Mouse (Mus musculus): ENCODE results near the gene Tango6.

The Tango6 gene

DNA sequence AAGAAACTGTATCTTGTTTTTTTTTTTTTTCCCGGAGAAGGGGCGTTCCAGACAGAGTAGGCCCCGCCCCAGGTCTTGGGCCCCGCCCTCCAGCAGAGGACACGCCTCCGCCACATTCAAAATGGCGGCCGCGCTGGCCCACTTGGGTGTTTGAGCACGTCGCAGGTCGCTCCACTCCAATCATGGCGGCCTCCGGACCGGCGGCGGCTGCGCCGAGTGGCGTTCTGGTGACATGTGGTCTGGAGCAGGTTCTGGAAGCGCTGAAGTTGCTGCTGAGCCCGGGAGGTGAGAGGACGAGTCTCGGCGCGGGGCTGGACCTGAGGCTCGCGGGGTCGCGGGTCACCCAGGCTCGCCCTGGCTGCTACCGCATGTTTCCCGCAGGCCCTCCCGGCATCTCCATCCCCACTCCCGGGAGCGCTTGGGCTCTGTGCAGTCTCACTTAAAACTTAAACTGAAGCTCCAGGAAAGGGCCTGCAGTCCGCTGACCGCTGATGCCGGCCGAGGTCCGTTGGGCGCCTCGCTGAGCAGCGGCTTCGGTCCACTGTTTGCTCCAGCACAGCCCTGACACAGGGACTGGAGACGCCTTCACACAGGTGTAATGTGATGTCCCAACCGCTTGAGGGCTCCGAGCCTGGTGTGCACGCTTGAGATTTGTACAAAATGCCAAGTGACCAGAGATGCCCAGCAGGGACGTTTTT lies at the start of gene Tango6:
TSS of gene Tango6 (plus strand) at position 98 of the 698 bp plus-strand sequence.
- peak; percentile 82 to 92 for DNase-seq (ENCODE audit: low spot score in 2 of 2)

DNA sequence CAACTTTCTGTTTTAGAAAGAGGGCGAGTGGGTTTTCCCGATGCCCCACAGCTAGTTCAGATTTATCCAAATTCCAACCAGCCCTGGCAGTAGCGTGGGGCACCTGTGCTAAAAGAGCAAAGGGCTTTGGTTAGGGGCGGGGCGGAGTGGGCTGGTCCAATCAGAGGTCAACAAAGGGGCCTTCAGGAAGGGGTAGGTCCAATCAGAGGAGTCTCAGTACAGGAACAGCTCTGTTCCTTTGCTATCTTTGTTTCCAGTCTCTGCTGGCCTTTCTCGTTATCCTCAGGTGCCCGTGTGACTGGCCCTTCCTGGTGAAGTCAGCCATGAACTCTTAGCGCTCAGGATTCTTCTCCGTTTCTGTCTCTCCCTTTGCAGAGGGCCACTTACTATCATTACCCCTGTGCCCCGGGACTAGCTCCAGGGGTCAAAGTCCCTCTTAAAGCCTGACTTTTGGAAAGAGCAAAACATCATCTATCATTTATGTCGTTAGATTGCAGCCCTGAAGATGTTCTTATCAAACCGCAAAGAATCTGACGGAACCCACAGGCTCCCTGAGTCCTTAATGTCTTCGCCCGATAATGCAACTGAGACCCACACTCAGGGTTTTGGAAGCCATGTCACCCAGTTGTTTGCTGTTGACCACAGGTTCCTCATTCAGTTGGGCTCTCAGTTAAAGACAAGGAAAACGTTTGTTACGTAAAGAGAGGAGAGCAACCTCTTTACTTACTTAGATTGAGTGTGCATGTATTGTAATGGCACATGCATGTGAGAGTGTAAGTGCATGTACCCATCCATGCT lies 49.3 kb upstream of the Tango6 start:
- peak; percentile 28 for DNase-seq (ENCODE audit: low spot score in 2 of 2)

DNA sequence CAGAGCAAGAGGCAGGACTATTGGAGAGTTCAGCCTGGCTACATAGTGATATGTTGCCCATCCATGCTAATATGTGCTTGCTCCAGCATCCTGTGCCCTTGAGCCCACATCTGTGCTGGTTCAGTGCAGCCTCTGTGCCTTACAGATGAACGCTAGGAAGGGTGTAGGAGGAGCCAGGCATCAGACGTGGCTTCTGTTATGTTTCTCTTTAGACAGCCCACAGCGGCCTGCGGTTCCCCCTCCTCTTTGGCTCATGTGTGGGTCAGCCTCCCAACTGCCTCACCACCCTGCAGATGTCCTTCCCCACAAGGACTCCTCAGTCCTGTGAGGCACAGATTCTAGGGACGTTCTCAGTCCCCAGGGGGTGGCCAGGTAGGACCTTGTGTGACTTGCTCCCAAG lies 47.6 kb upstream of the Tango6 start:
- no peak for DNase-seq (ENCODE audit: low spot score in 2 of 2)

DNA sequence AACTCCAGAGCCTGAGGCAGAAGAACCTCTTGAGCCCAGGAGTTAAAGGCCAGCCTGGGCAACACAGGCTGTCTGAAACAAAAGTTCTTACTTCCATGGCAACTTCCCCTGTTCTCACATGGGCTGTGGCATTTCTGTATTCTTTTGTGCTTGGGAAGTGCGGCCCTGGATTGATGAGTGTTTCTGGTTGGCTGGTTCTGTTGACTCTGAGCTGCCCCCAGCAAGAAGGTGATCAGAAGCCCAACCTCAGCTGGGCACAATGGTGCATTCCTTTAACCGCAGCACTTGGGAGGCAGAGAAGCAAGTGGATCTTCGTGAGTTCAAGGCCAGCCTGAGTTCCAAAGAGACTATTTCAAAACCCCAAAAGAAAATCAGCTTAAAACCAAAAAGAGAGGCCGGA lies 45.4 kb upstream of the Tango6 start:
- DNase-seq (ENCODE audit: low spot score in 2 of 2) = no peak

DNA sequence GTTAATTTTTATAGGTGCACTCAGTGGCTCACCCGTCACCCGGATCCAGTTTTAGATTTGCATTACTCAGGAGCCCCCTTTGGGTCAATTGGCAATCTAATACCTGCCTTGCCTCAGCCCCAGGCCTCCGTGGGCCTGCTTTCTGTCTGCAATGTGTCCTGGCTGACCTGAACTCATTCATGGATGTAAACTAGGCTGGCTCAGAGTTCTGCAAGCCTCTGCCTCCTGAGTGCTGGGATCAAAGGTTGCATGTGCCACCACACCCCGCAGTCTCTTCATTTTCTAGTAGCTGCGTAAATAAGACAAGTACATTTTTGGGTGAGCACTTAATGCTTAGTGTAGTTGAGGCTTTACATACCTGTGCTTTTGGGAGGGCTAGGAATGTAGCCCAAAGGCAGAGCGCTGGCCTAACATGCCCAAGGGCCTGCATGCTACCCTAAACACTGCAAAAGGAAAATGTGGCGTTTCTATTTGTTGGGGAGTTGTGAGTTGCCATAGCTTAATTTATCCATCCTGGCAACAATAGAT lies 44.0 kb upstream of the Tango6 start:
- DNase-seq (ENCODE audit: low spot score in 2 of 2) = no peak

DNA sequence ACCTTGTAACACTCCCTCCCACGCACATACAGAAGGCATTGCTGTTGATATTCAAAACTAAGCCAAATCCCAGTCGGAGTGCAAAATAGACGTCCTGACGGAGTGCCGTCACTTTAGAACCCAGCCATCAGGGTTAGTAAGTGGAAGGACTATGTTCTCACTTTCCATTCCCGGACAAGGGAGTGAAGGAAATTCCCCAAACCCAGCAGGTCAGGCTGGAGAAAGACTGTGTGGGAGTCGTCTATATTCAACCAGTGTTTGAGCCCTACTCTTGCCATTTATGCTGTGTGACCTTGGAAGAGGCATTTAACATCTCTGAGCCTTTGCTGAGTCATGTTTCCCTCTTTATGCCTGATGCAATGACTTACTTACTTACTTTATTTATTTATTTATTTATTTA lies 42.7 kb upstream of the Tango6 start:
- DNase-seq (ENCODE audit: low spot score in 2 of 2) = no peak

DNA sequence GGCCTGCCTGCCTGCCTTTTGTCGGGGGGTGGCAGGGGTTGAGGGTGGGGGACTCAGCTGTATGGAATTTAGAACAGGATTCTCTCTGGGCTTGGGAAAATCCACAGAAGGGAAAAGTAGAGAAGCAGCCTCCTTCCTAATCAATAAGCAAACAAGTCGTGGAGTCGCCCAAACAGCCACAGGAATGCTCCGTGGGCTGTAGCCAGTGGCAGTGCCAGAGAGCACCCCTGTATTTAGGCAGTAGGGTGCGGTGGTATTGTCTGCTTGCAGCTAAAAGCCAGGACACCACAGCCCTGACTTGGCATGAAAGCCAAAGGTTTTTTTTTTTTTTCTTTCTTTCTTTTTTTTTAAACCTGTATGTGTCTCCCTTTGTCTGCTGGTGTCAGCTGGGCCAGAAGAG lies 41.9 kb upstream of the Tango6 start:
- no peak for DNase-seq (ENCODE audit: low spot score in 2 of 2)

DNA sequence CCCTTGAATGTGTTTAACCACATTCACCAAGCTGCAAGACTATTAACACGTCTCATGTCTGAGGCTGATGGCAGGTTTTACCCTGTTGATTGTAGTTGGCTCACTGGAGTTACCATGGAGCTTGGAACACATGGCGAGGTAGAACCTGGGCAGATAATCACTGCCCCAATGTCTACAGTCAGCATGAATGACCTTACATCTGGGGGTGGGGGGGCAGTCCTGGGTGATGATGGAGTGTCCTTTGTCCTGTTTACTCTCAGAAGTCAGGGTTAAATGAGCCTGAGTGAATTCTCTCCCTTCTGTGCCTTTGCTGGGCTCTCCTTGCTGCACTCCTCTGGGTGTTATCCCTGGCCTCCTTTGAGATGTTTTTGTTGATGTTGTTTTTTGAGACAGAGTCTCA lies 40.7 kb upstream of the Tango6 start:
- no peak for DNase-seq (ENCODE audit: low spot score in 2 of 2)

DNA sequence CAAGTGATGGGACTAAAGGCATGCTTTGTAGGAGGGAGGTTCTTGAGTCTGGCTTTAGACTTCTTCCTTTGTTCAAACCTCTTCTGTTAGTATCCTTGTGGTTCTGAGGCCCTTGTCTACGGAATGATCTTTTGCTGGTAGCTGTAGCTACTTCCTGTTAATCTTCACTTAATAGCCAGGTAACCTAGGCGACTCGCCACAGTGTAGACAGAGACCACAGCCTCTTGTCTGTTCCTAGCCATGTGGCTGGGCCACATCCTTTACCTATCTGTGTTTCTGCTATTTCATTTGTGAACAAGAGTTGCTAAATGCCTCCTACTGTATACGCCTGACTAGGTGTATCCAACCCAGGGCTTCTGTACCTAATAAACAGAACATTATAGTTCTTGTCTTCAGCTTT lies 39.8 kb upstream of the Tango6 start:
- DNase-seq (ENCODE audit: low spot score in 2 of 2) = no peak

DNA sequence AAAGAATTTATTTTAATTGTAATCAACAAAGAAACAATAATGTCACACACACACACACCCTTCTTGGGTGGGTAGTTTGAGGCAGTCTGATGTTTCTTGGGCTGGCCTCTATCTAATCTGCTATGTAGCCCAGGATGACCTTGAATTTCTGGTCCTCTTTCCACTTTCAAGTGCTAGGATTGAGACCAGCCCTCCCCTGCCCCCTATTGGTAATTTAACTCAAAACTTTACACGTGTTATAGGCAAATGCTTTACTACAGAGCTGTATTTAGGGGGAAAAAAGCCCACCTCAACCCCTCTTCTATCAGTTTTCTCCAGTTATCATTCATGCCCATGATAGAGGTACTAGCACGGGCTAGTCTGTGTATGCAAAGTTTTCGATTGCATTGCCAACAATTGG lies 37.9 kb upstream of the Tango6 start:
- DNase-seq (ENCODE audit: low spot score in 2 of 2) = no peak

DNA sequence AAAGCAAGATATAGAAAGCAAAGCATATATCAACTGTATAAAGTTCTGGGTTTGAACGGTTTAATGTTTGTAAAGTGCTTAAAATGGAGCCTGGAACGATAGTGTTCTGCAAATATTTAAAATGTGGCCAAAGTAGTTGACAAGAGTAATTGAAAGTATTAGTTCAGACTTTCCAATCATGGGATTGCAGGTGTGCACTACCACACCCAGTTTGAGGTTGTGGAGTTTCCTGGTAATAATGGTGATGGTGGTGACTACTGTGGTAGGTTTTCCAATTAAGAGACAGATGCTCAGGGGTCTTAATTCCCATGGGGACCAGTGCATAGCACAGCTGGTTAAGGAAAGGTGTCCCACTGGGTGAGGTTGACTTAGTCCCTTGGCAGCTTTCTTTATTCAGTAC lies 36.7 kb upstream of the Tango6 start:
- no peak for DNase-seq (ENCODE audit: low spot score in 2 of 2)

DNA sequence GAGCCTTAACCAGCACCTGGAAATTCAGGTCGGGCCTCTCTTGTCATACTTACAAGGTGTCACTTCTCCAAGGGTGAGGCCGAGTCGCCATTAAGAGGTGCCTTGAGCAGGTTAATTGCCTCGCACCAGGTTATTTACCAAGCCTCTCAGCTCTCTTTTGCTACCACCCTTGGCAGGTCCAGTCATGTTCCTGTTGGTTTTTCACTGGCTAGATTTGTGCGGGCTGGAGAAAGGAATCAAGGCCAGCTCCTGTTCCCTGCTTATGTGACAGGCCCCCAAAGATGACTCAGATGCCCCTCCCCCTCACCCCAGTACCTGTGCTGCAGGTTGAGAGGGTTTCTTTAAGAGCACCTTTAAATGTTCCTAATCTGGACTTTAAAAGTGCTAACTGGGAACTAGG lies 36.1 kb upstream of the Tango6 start:
- DNase-seq (ENCODE audit: low spot score in 2 of 2) = no peak

DNA sequence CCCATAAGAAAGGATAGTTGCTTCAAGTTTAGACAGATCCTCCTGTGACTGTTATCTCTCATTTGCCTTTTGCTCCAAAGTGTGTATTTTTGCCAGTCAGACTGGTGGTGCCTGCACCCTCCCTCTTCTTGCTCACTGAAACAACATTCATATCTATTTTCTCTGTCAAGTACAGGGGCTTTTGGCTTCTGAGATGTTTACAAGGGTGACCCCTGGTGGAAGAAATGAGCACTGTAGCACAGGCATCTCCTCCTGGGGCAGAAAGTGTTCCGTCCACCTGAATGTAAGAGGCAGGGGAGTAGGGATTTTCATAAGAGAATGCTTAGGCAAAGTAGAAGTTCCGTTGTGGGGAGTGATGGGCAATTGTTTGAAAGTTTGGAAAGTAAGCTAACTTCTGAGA lies 35.5 kb upstream of the Tango6 start:
- peak; percentile 42 to 69 for DNase-seq (ENCODE audit: low spot score in 2 of 2)

DNA sequence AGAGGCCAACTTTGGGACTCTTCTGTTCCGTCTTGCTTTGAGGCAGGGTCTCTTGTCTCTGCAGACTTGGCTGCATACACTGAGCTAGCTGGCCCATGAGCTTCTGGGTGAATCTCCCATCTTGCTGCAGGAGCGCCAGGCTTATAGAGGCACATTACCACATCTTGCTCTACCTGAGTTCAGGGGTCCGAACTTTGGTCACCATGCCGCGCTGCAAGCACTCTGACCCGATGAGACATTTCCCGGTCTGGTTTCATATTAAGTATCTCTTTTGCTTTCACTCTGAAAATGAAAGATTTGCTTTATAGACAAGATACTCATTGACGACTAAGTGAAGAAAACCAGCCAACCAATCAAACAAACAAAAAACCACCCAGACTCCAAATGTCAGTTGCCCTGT lies 34.4 kb upstream of the Tango6 start:
- DNase-seq (ENCODE audit: low spot score in 2 of 2) = no peak

DNA sequence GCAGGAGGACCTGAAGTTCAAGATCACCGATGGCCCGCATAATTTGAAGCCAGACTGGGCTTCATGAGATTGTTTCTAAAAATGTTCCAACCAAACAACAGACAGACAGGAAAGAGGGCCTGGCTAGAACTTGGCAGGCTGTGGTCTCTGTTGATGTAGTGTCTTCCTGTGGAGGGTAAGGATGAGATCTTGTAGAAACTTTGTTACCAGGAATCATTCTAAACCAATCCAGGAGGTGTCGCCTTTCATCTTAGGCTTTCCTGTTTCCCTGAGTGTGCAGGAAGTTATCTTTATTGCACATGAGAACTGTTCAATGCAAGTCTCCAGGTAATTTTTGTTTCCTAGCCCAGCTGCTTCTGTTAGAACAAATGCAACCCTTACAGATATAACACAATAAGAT lies 30.9 kb upstream of the Tango6 start:
- no peak for DNase-seq (ENCODE audit: low spot score in 2 of 2)

DNA sequence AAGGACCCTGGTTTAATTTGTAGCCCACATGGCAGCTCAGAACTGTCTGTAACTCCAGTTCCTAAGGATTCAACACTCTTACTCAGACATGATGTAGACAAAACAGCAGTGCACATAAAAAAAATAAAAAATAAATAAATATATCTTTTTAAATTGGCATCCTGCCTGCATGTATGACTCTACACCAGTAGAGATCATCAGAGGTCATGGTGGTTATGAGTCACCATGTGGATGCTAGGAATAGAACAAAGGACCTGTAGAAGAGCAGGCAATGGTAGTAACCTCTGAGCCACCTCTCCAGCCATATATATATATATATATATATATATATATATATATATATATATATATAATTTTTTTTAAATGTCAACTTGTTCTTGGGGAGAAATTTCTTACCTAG lies 26.8 kb upstream of the Tango6 start:
- no peak for DNase-seq (ENCODE audit: low spot score in 2 of 2)

DNA sequence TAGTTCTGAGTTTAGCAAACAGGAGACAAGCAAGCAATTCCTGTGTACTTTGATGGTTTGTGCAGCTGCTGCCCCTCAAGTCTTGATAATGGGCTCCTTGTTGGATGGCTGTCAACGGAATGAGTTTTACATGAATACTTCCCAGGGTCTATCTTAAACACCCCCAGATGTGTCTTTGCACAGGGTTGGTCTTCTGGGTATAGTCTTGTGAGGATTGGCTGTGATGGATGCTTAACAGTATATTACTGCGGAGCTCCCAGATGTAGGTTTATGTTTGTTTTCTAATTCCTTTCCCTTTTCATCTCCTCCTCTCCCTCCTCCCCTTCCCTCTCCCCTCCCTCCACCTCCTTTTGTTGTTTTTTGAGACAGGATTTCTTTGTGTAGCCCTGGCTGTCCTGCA lies 10.1 kb upstream of the Tango6 start:
- DNase-seq (ENCODE audit: low spot score in 2 of 2) = no peak

DNA sequence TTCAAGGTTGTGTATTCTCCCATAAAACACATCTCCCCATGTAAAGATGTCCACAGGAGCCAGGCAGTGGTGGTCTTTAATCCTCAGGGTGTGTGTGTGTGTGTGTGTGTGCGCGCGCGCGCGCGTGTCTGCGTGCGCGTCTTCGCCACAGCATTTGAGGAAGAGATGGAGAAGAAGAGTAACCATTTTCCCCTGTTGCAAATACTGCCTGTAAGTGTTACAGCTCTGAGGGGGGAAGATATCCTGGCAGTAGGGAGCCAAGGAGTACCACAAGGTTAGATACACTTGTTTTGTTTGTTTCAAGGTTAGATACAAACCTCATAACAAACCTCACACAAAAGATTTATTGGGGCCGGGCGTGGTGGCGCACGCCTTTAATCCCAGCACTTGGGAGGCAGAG lies 8.6 kb upstream of the Tango6 start:
- no peak for DNase-seq (ENCODE audit: low spot score in 2 of 2)

DNA sequence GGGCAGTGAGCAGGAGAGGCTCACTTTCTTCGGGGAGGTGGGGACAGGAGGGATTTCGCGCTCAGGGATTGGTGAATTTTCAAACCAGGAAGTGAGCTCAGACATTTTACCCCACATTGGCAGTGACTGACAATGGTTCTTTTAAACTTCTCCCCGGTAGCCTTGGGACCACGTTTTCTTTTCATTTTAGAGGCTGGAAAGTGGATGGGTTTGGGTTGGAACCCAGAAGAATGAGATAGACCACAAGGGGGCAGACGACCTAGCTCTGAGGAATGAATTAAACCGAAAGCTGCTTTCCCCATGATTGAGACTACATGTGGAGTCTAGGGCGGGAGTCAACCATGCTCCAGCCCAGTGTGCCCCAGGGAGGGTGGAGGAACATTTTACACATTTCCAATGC lies 8.0 kb upstream of the Tango6 start:
- DNase-seq (ENCODE audit: low spot score in 2 of 2) = no peak

DNA sequence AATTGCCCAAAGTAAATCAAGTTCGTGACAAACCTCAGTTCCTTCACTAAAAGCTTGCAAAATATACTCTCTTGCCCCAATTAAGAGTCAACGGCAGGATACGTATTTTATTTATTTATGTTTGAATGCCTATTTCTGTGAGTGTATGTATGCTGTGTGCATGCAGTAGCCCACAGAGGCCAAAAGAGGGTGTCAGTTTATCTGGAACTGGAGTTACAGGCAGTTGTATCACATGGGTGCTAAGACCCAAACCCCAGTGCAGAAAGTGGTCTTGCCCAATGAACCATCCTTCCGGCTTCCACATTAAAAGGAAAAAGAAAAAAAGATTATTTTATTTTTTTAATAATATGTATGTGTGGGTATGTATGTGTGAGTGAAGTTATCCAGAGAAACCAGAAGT lies 1.5 kb downstream of the Tango6 start:
- no peak for DNase-seq (ENCODE audit: low spot score in 2 of 2)

DNA sequence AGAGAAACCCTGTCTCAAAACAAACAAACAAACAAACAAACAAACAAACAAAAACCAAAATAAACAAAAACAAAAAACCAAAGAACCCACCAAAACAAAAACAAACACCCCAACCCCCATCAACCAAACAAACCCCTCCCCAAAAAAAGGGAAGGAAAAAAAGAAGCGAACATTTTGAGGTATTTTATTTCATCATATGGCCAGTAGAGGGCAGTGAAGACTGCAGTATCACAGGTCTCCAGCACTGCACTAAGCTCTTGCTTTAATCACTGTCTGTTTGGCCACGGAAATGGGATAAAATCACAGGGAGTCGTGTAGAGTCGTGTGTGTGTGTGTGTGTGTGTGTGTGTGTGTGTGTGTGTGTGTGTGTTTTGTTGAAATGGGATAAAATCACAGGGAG lies 4.6 kb downstream of the Tango6 start:
- peak in 1 of 2 experiments; percentile 43 for DNase-seq (ENCODE audit: low spot score in 2 of 2)

DNA sequence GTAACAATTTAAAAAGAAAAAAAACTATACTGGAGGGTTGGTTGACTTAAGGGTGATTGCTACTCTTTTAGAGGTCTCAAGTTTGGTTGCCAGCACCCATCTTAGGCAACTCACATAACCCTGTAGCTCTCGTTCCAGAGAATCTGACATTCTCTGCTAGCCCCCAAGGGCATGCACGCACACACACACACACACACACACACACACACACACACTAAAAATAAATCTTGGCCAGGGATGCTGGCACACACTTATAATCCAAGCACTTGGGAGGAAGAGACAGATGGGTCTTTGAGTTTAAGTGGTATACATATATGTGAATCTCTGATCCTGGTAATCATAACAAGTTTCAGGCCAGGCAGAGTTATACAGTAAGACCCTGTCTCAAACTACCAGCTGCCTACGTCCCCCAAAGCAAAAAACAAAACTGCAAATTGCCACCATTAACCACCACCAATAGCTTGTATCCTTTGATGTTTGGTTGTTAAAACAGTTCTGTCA lies 14.9 kb downstream of the Tango6 start:
- no peak for DNase-seq (ENCODE audit: low spot score in 2 of 2)

DNA sequence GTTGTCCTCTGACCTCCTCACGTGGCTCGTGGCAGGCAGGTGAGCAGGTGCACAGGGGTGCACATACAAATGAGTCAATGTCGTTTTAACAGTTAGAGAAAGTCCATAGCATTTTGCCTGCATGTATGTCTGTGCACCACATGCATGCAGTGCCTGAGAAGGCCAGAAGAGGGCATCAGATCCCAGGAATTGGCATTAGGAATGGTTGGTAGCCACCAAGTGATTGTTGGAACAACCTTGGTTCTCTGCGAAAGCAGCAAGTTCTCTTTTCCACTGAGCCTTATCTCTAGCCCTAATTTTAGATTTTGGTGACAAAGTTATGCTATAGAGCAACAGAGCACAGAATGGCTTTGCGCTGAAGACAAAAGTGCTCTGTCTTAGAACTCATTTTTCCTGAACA lies 16.7 kb downstream of the Tango6 start:
- peak; percentile 23 to 59 for DNase-seq (ENCODE audit: low spot score in 2 of 2)

Measured in thymus, postnatal 10 days (tissue).